ENCODE assay signal across 8 mouse cellular contexts in the genomic region with DNA sequence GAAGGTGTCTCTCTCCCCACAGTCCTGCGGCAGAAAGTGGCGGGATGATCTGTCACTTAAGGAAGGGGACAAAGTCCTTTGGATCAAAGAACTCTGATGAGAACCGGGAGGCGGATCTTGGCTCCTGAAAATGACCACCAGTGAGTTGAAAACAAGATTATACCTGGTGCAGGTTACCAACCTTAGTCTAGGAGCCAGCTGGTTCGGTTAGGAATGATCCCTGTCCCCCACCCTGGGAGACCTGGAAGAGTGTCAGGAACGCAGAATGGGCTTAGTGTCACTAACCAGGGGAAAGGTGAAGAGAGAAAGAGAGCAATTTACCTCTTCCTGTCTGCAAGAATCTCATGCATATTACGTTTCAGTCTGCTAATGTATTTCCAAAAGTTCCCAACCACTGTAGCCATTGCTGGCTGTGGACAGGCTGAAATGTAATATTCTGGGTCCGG. TPM values are rescaled to one million over a fixed set of nuclear protein-coding genes. Genes with fewer than 3 reads are reported as not detected.
A peak's percentile ranks its signal among the peaks of the same experiment; 100 is the strongest.
DNase-seq lines count a peak whose midpoint lies in the region; ATAC-seq and TF ChIP-seq lines count a peak whose summit lies in the region.

Slc35a3 (minus strand) TSS at position 396 of the 446 bp plus-strand sequence.

- no peaks in the 10 kb centered on the region for H3K9me3 ChIP-seq in E14TG2a.4 (ENCODE audit: low read length)
- no peaks in the 10 kb centered on the region for H3K9me3 ChIP-seq in embryonic facial prominence, embryonic 12.5 days

- peak within 1 kb of the TSS; percentile 96 for H3K27ac ChIP-seq in gastrocnemius, adult 2 months
- peak within 1 kb of the TSS; percentile 17; the same call in 1 of the 2 replicates for H3K27ac ChIP-seq in embryonic facial prominence, embryonic 12.5 days

- ATAC-seq in embryonic facial prominence, embryonic 12.5 days (ENCODE audit: insufficient number of reproducible peaks, insufficient read depth, low FRiP score, low TSS enrichment) = no peak
- no peak for ATAC-seq in monocyte, adult 5-6 weeks (replicated peaks; ENCODE audit: insufficient number of reproducible peaks, low FRiP score, low TSS enrichment, poor library complexity, severe bottlenecking)

- H3K4me2 ChIP-seq in embryonic facial prominence, embryonic 12.5 days (replicated peaks) = peak within 1 kb of the TSS; percentile 73

- intact Hi-C loops in gastrocnemius, adult 2 months (cut with DNase I) = loop anchor here (5.0 kb wide), 1 partner anchor 45 kb away; no protein-coding TSS in a partner anchor
- intact Hi-C loops in gastrocnemius, postnatal 36 days (cut with DNase I) = no loop called here
- intact Hi-C loops in left cerebral cortex, postnatal 14 days (cut with DNase I) = no loop called here

- TF ChIP-seq CTCF in gastrocnemius, adult 2 months (IDR thresholded peaks at IDR 0.05) = no peak
- no peak for TF ChIP-seq CTCF in E14TG2a.4 (conservative IDR thresholded peaks at IDR 0.05; ENCODE audit: low read length)

- peak within 1 kb of the TSS; percentile 96 for H3K4me3 ChIP-seq in gastrocnemius, adult 2 months
- peak within 1 kb of the TSS; percentile 94 for H3K4me3 ChIP-seq in E14TG2a.4 (replicated peaks; ENCODE audit: low read length)
- peak within 1 kb of the TSS; percentile 96 for H3K4me3 ChIP-seq in embryonic facial prominence, embryonic 12.5 days

- H3K9ac ChIP-seq in embryonic facial prominence, embryonic 12.5 days = peak within 1 kb of the TSS; percentile 93

- DNase-seq in gastrocnemius, adult 2 months = peak; percentile 37
- no peak for DNase-seq in gastrocnemius, postnatal 36 days
- no peak for DNase-seq in heart, postnatal 4 days
- peak in 1 of 2 experiments; percentile 9 for DNase-seq in left cerebral cortex, postnatal 14 days (ENCODE audit: low spot score in 2 of 2)
- DNase-seq in urinary bladder, postnatal 25 days (ENCODE audit: low spot score) = no peak

- H3K27me3 ChIP-seq in E14TG2a.4 (ENCODE audit: insufficient read depth, low read length) = peaks cover 18% of the 10 kb centered on the region
- H3K27me3 ChIP-seq in embryonic facial prominence, embryonic 12.5 days = no peaks in the 10 kb centered on the region

- peaks cover 18% of the 10 kb centered on the region for H3K4me1 ChIP-seq in E14TG2a.4 (replicated peaks; ENCODE audit: low read depth, low read length)
- peaks cover 8% of the 10 kb centered on the region for H3K4me1 ChIP-seq in embryonic facial prominence, embryonic 12.5 days

- H3K36me3 ChIP-seq in E14TG2a.4 (ENCODE audit: insufficient read depth, low read length) = no peaks in the 10 kb centered on the region
- H3K36me3 ChIP-seq in embryonic facial prominence, embryonic 12.5 days = no peaks in the 10 kb centered on the region

- WGBS in embryonic facial prominence, embryonic 12.5 days = 3% methylated on average over 8 of the region's 8 CpGs

RNA-seq across cellular contexts. Expression of gene Slc35a3, which starts in this region (rescaled TPM):
- 1 to 10 TPM; 5.1 to 8.0 TPM for total RNA-seq in gastrocnemius, adult 2 months (2021)
- total RNA-seq in gastrocnemius, postnatal 36 days (2021) = 1 to 10 TPM; 5.6 to 7.1 TPM
- polyA plus RNA-seq in embryonic facial prominence, embryonic 12.5 days (2016; fragmentation: Nextera tagmentation; extraction: Ambion mirVana) = 10.8 and 12.1 TPM in 2 replicates
- total RNA-seq in heart, postnatal 4 days (2021) = 10 to 100 TPM; 23.7 to 25.8 TPM
- 10 to 100 TPM; 14.1 to 15.9 TPM for total RNA-seq in left cerebral cortex, postnatal 14 days (2021)
- total RNA-seq in monocyte, adult 5-6 weeks (2017) = 59.2 to 79.8 TPM (median 73.4 TPM) in 3 replicates
